Mouse (Mus musculus) midbrain, embryonic 14.5 days (tissue): ENCODE measurements around the gene Pacs1. TPM values are rescaled to one million over a fixed set of nuclear protein-coding genes. Genes with fewer than 3 reads are reported as not detected.

Source experiments
- ATAC-seq: fragments of 200-750 bp; cut with Nextera tagmentation; 2 replicates; pipeline ENCODE4 v1.8.0; 2017; ENCODE audit warnings: moderate number of reproducible peaks, moderate library complexity; ENCODE audit not compliant: low FRiP score, low TSS enrichment
- DNase-seq: peaks from one replicate; pipeline ENCODE4 v3.0.0-alpha.2; 2015
- H3K27ac ChIP-seq: fragments of 300-500 bp; sonication (generic); replicated peaks from 2 replicates; pipeline ENCODE4 v1.5.1; 2014; ENCODE audit warnings: mild to moderate bottlenecking, low read depth, low read length, moderate library complexity
- H3K27me3 ChIP-seq: fragments of 300-500 bp; sonication (generic); 2 replicates; pipeline ENCODE4 v1.6.1; 2014; ENCODE audit warnings: low read length, control low read depth, mixed read lengths; ENCODE audit not compliant: control insufficient read depth, insufficient read depth
- H3K36me3 ChIP-seq: fragments of 300-500 bp; sonication (generic); 2 replicates; pipeline ENCODE4 v1.6.1; 2014; ENCODE audit warnings: low read length, control low read depth; ENCODE audit not compliant: control insufficient read depth, insufficient read depth
- H3K4me1 ChIP-seq: fragments of 300-500 bp; sonication (generic); 2 replicates; pipeline ENCODE4 v1.6.1; 2014; ENCODE audit warnings: mild to moderate bottlenecking, antibody characterized with exemption, low read length, control low read depth; ENCODE audit not compliant: control insufficient read depth, insufficient read depth
- H3K4me2 ChIP-seq: fragments of 300-500 bp; sonication (generic); 2 replicates; pipeline ENCODE4 v1.6.1; 2014; ENCODE audit warnings: mild to moderate bottlenecking, low read length, moderate library complexity
- H3K4me3 ChIP-seq: fragments of 300-500 bp; sonication (generic); replicated peaks from 2 replicates; pipeline ENCODE4 v1.5.1; 2014; ENCODE audit warnings: low read depth, low read length
- H3K9ac ChIP-seq: fragments of 300-500 bp; sonication (generic); replicated peaks from 2 replicates; pipeline ENCODE4 v1.6.1; 2014; ENCODE audit warnings: mild to moderate bottlenecking, low read length, moderate library complexity
- H3K9me3 ChIP-seq: fragments of 300-500 bp; sonication (generic); 2 replicates; pipeline ENCODE4 v1.6.1; 2016; ENCODE audit warnings: low read length, control low read depth, mixed read lengths; ENCODE audit not compliant: control insufficient read depth
- WGBS: fragments of 180-500 bp; shearing (Covaris S2); extraction: QIAGEN DNeasy Blood & Tissue Kit; methylation state at CpG from one replicate; pipeline ENCODE4 v1.1.7; 2014; 5-methylcytosine and 5-hydroxymethylcytosine counted together
- polyA plus RNA-seq: library from polyadenylated mRNA; unstranded; fragments of >200 nt; fragmentation: Nextera tagmentation; extraction: Ambion mirVana; gene quantifications from 2 replicates; pipeline ENCODE4 v1.2.1, GENCODE M21; 2014

Gene Pacs1
- polyA plus RNA-seq, 1 experiment from 2014 or later = 48.4 TPM

- DNase-seq = no peak
- no peak overlapping the region for H3K9ac ChIP-seq
- H3K36me3 ChIP-seq = peaks cover 76% of the 10 kb centered on the region
- no peaks in the 10 kb centered on the region for H3K9me3 ChIP-seq
- no peak overlapping the region for H3K4me2 ChIP-seq
- no peak overlapping the region for H3K4me3 ChIP-seq
- peaks cover 9% of the 10 kb centered on the region for H3K4me1 ChIP-seq
- no peak for ATAC-seq
- no peaks in the 10 kb centered on the region for H3K27me3 ChIP-seq
- no peak overlapping the region for H3K27ac ChIP-seq
- WGBS = 79% methylated on average over 18 of the region's 18 CpGs
Measured at GRCm38 (mm10) chr19:5107556-5108270, 165.2 kb downstream of the Pacs1 start.

- ATAC-seq = peak; percentile 92
- H3K9ac ChIP-seq = peak within 1 kb of the TSS; percentile 88
- H3K36me3 ChIP-seq = peaks cover 76% of the 10 kb centered on the region
Measured at GRCm38 (mm10) chr19:5106731-5107191, 166.2 kb downstream of the Pacs1 start, which contains the start of gene Rab1b. Gene Rab1b (minus strand): TSS chr19:5107072.

GRCm38 (mm10) chr19:5106074-5106473 is 166.8 kb downstream of the Pacs1 start:
- H3K9ac ChIP-seq = peak overlapping the region; percentile 88
- 20% methylated on average over 9 of the region's 9 CpGs for WGBS
- peaks cover 9% of the 10 kb centered on the region for H3K4me1 ChIP-seq
- H3K9me3 ChIP-seq = no peaks in the 10 kb centered on the region
- peaks cover 76% of the 10 kb centered on the region for H3K36me3 ChIP-seq
- no peaks in the 10 kb centered on the region for H3K27me3 ChIP-seq
- peak overlapping the region; percentile 76 for H3K4me3 ChIP-seq
- DNase-seq = no peak
- H3K27ac ChIP-seq = peak overlapping the region; percentile 98
- no peak for ATAC-seq
- H3K4me2 ChIP-seq = peak overlapping the region; percentile 96

More at GRCm38 (mm10) chr19:5106731-5107191, 166.2 kb downstream of the Pacs1 start, which contains the start of gene Rab1b:
- H3K4me1 ChIP-seq = peaks cover 9% of the 10 kb centered on the region
- H3K4me3 ChIP-seq = peak within 1 kb of the TSS; percentile 76
- peak within 1 kb of the TSS; percentile 96 for H3K4me2 ChIP-seq
- peak within 1 kb of the TSS; percentile 98 for H3K27ac ChIP-seq
- DNase-seq = peak; percentile 100
- WGBS = under 1% methylated on average over 46 of the region's 46 CpGs
- H3K27me3 ChIP-seq = no peaks in the 10 kb centered on the region
- H3K9me3 ChIP-seq = no peaks in the 10 kb centered on the region

- Histone ChIP-seq H3K9ac (peak within 1 kb of the TSS; percentile 99), H3K4me1 (peaks cover 53% of the 10 kb centered on the region), H3K27me3 (no peaks in the 10 kb centered on the region), H3K9me3 (no peaks in the 10 kb centered on the region), H3K36me3 (peaks cover 50% of the 10 kb centered on the region), H3K4me2 (peak within 1 kb of the TSS; percentile 92), H3K27ac (peak within 1 kb of the TSS; percentile 96), H3K4me3 (peak within 1 kb of the TSS; percentile 89)
- WGBS = under 1% methylated on average over 44 of the region's 48 CpGs
- DNase-seq = peak; percentile 92
- peak; percentile 65 for ATAC-seq
Measured at GRCm38 (mm10) chr19:5098363-5099143, 174.4 kb downstream of the Pacs1 start, which contains the start of gene Cnih2. Gene Cnih2 (minus strand): TSS chr19:5098521.

GRCm38 (mm10) chr19:5097521-5098362 is 175.2 kb downstream of the Pacs1 start:
- H3K9ac ChIP-seq = peak overlapping the region; percentile 99
- H3K4me2 ChIP-seq = peak overlapping the region; percentile 92
- peaks cover 49% of the 10 kb centered on the region for H3K36me3 ChIP-seq
- H3K4me1 ChIP-seq = peaks cover 53% of the 10 kb centered on the region
- H3K27ac ChIP-seq = peak overlapping the region; percentile 96
- WGBS = 2% methylated on average over 29 of the region's 31 CpGs
- H3K9me3 ChIP-seq = no peaks in the 10 kb centered on the region
- H3K4me3 ChIP-seq = peak overlapping the region; percentile 89
- ATAC-seq (peak; percentile 31), DNase-seq (peak; percentile 82)
- H3K27me3 ChIP-seq = no peaks in the 10 kb centered on the region

- 8% methylated on average over 9 of the region's 9 CpGs for WGBS
- ATAC-seq = no peak
- H3K9me3 ChIP-seq = no peaks in the 10 kb centered on the region
- peak overlapping the region; percentile 92 for H3K4me2 ChIP-seq
- peaks cover 53% of the 10 kb centered on the region for H3K4me1 ChIP-seq
- H3K9ac ChIP-seq = peak overlapping the region; percentile 99
- peak overlapping the region; percentile 89 for H3K4me3 ChIP-seq
- H3K27ac ChIP-seq = peak overlapping the region; percentile 96
- peak; percentile 45 for DNase-seq
- peaks cover 49% of the 10 kb centered on the region for H3K36me3 ChIP-seq
- no peaks in the 10 kb centered on the region for H3K27me3 ChIP-seq
Measured at GRCm38 (mm10) chr19:5095887-5096474, 176.9 kb downstream of the Pacs1 start.

- Histone ChIP-seq H3K4me3 (peak overlapping the region; percentile 89), H3K9me3 (no peaks in the 10 kb centered on the region), H3K27me3 (no peaks in the 10 kb centered on the region), H3K27ac (peak overlapping the region; percentile 96), H3K9ac (peak overlapping the region; percentile 99), H3K4me2 (peak overlapping the region; percentile 92), H3K36me3 (peaks cover 48% of the 10 kb centered on the region), H3K4me1 (peaks cover 53% of the 10 kb centered on the region)
- 25% methylated on average over 11 of the region's 11 CpGs for WGBS
- DNase-seq (peak; percentile 41), ATAC-seq (0 out of 2 replicates have a peak, but pooled peaks have one; percentile 37)
Measured at GRCm38 (mm10) chr19:5094746-5095417, 178.0 kb downstream of the Pacs1 start.
